Mouse (Mus musculus): ENCODE measurements at regions not wholly inside any gene's neighbourhood (a gene's known extent, or its start where the extent isn't known, plus 50 kb on each side); places are given as distances from the start of the nearest gene placed in this dataset.

- Histone ChIP-seq H3K4me1 (ENCODE audit: insufficient read depth, low read length) (peaks cover 6% of the 10 kb centered on the region; the same call in 1 of the 2 replicates), H3K36me3 (ENCODE audit: insufficient read depth, low read length) (no peaks in the 10 kb centered on the region), H3K9me3 (ENCODE audit: low read length) (no peaks in the 10 kb centered on the region), H3K27ac (ENCODE audit: low read length) (no peak overlapping the region), H3K4me3 (ENCODE audit: low read length) (no peak overlapping the region), H3K4me2 (replicated peaks; ENCODE audit: low read depth, low read length) (no peak overlapping the region), H3K9ac (replicated peaks; ENCODE audit: low read length) (no peak overlapping the region), H3K27me3 (ENCODE audit: insufficient read depth, low read length) (no peaks in the 10 kb centered on the region)
- WGBS, result 93% methylated on average over 1 of the region's 1 CpGs
- no peak for ATAC-seq (ENCODE audit: low FRiP score, low TSS enrichment)
These were observed 198.5 kb downstream of the Spry2 start for GRCm38 (mm10) chr14:105698086-105698485.

- peaks cover 6% of the 10 kb centered on the region; the same call in 1 of the 2 replicates for H3K4me1 ChIP-seq (ENCODE audit: insufficient read depth, low read length)
- H3K9me3 ChIP-seq (ENCODE audit: low read length), result no peaks in the 10 kb centered on the region
- no peak overlapping the region for H3K4me3 ChIP-seq (ENCODE audit: low read length)
- no peak overlapping the region for H3K9ac ChIP-seq (replicated peaks; ENCODE audit: low read length)
- WGBS, result 89% methylated on average over 13 of the region's 13 CpGs
- no peaks in the 10 kb centered on the region for H3K36me3 ChIP-seq (ENCODE audit: insufficient read depth, low read length)
- no peak overlapping the region for H3K4me2 ChIP-seq (replicated peaks; ENCODE audit: low read depth, low read length)
- H3K27ac ChIP-seq (ENCODE audit: low read length), result no peak overlapping the region
- no peak for ATAC-seq (ENCODE audit: low FRiP score, low TSS enrichment)
- no peaks in the 10 kb centered on the region for H3K27me3 ChIP-seq (ENCODE audit: insufficient read depth, low read length)
These were observed 199.2 kb downstream of the Spry2 start for GRCm38 (mm10) chr14:105697398-105697797.

GRCm38 (mm10) chr14:105694969-105695368 lies 201.7 kb downstream of the Spry2 start:
- Histone ChIP-seq H3K4me3 (ENCODE audit: low read length) (no peak overlapping the region), H3K4me2 (replicated peaks; ENCODE audit: low read depth, low read length) (no peak overlapping the region), H3K9me3 (ENCODE audit: low read length) (no peaks in the 10 kb centered on the region), H3K4me1 (ENCODE audit: insufficient read depth, low read length) (peaks cover 6% of the 10 kb centered on the region; the same call in 1 of the 2 replicates), H3K27me3 (ENCODE audit: insufficient read depth, low read length) (no peaks in the 10 kb centered on the region), H3K27ac (ENCODE audit: low read length) (no peak overlapping the region), H3K36me3 (ENCODE audit: insufficient read depth, low read length) (no peaks in the 10 kb centered on the region), H3K9ac (replicated peaks; ENCODE audit: low read length) (no peak overlapping the region)
- no peak for ATAC-seq (ENCODE audit: low FRiP score, low TSS enrichment)

GRCm38 (mm10) chr14:105693713-105694112 lies 202.9 kb downstream of the Spry2 start:
- no peaks in the 10 kb centered on the region for H3K27me3 ChIP-seq (ENCODE audit: insufficient read depth, low read length)
- H3K9me3 ChIP-seq (ENCODE audit: low read length), result no peaks in the 10 kb centered on the region
- no peak for ATAC-seq (ENCODE audit: low FRiP score, low TSS enrichment)
- H3K9ac ChIP-seq (replicated peaks; ENCODE audit: low read length), result no peak overlapping the region
- no peak overlapping the region for H3K4me2 ChIP-seq (replicated peaks; ENCODE audit: low read depth, low read length)
- 79% methylated on average over 4 of the region's 4 CpGs for WGBS
- H3K36me3 ChIP-seq (ENCODE audit: insufficient read depth, low read length), result no peaks in the 10 kb centered on the region
- H3K4me3 ChIP-seq (ENCODE audit: low read length), result no peak overlapping the region
- no peak overlapping the region for H3K27ac ChIP-seq (ENCODE audit: low read length)
- H3K4me1 ChIP-seq (ENCODE audit: insufficient read depth, low read length), result peaks cover 4% of the 10 kb centered on the region; the same call in 1 of the 2 replicates

- ATAC-seq (ENCODE audit: low FRiP score, low TSS enrichment), result 0 out of 2 replicates have a peak, but pooled peaks have one; percentile 42
- 37% methylated on average over 11 of the region's 11 CpGs for WGBS
- H3K27ac ChIP-seq (ENCODE audit: low read length), result 0 out of 2 replicates have a peak overlapping the region, but pooled peaks have one; percentile 8
These were observed 211.7 kb downstream of the Spry2 start for GRCm38 (mm10) chr14:105684826-105685465.

GRCm38 (mm10) chr14:105684329-105684728 lies 212.3 kb downstream of the Spry2 start:
- 71% methylated on average over 2 of the region's 2 CpGs for WGBS
- H3K36me3 ChIP-seq (ENCODE audit: insufficient read depth, low read length), result no peaks in the 10 kb centered on the region
- H3K4me3 ChIP-seq (ENCODE audit: low read length), result no peak overlapping the region
- no peaks in the 10 kb centered on the region for H3K9me3 ChIP-seq (ENCODE audit: low read length)
- no peak overlapping the region for H3K4me2 ChIP-seq (replicated peaks; ENCODE audit: low read depth, low read length)
- no peaks in the 10 kb centered on the region for H3K27me3 ChIP-seq (ENCODE audit: insufficient read depth, low read length)
- no peaks in the 10 kb centered on the region for H3K4me1 ChIP-seq (ENCODE audit: insufficient read depth, low read length)
- H3K9ac ChIP-seq (replicated peaks; ENCODE audit: low read length), result no peak overlapping the region
- ATAC-seq (ENCODE audit: low FRiP score, low TSS enrichment), result no peak
- H3K27ac ChIP-seq (ENCODE audit: low read length), result no peak overlapping the region

More at GRCm38 (mm10) chr14:105684826-105685465, 211.7 kb downstream of the Spry2 start:
- Histone ChIP-seq H3K27me3 (ENCODE audit: insufficient read depth, low read length) (no peaks in the 10 kb centered on the region), H3K4me1 (ENCODE audit: insufficient read depth, low read length) (no peaks in the 10 kb centered on the region), H3K4me3 (ENCODE audit: low read length) (no peak overlapping the region), H3K9me3 (ENCODE audit: low read length) (no peaks in the 10 kb centered on the region), H3K9ac (replicated peaks; ENCODE audit: low read length) (no peak overlapping the region), H3K36me3 (ENCODE audit: insufficient read depth, low read length) (no peaks in the 10 kb centered on the region), H3K4me2 (replicated peaks; ENCODE audit: low read depth, low read length) (no peak overlapping the region)

GRCm38 (mm10) chr14:105676646-105676930 lies 220.0 kb downstream of the Spry2 start:
- ATAC-seq (ENCODE audit: low FRiP score, low TSS enrichment), result no peak
- H3K4me3 ChIP-seq (ENCODE audit: low read length), result no peak overlapping the region
- no peaks in the 10 kb centered on the region for H3K27me3 ChIP-seq (ENCODE audit: insufficient read depth, low read length)
- H3K4me1 ChIP-seq (ENCODE audit: insufficient read depth, low read length), result peaks cover 5% of the 10 kb centered on the region
- no peak overlapping the region for H3K9ac ChIP-seq (replicated peaks; ENCODE audit: low read length)
- H3K9me3 ChIP-seq (ENCODE audit: low read length), result no peaks in the 10 kb centered on the region
- 20% methylated on average over 4 of the region's 4 CpGs for WGBS
- H3K27ac ChIP-seq (ENCODE audit: low read length), result no peak overlapping the region
- no peaks in the 10 kb centered on the region for H3K36me3 ChIP-seq (ENCODE audit: insufficient read depth, low read length)
- H3K4me2 ChIP-seq (replicated peaks; ENCODE audit: low read depth, low read length), result 0 out of 2 replicates have a peak overlapping the region, but pooled peaks have one; percentile 21

GRCm38 (mm10) chr14:105675801-105676645 lies 220.6 kb downstream of the Spry2 start:
- 40% methylated on average over 13 of the region's 13 CpGs for WGBS
- 0 out of 2 replicates have a peak, but pooled peaks cover 2% of the 10 kb centered on the region for H3K9me3 ChIP-seq (ENCODE audit: low read length)
- 0 out of 2 replicates have a peak overlapping the region, but pooled peaks have one; percentile 21 for H3K4me2 ChIP-seq (replicated peaks; ENCODE audit: low read depth, low read length)
- H3K9ac ChIP-seq (replicated peaks; ENCODE audit: low read length), result no peak overlapping the region
- H3K4me1 ChIP-seq (ENCODE audit: insufficient read depth, low read length), result peaks cover 5% of the 10 kb centered on the region
- H3K27me3 ChIP-seq (ENCODE audit: insufficient read depth, low read length), result no peaks in the 10 kb centered on the region
- no peak overlapping the region for H3K4me3 ChIP-seq (ENCODE audit: low read length)
- no peaks in the 10 kb centered on the region for H3K36me3 ChIP-seq (ENCODE audit: insufficient read depth, low read length)
- ATAC-seq (ENCODE audit: low FRiP score, low TSS enrichment), result no peak
- no peak overlapping the region for H3K27ac ChIP-seq (ENCODE audit: low read length)

GRCm38 (mm10) chr14:105675006-105675405 lies 221.6 kb downstream of the Spry2 start:
- H3K4me2 ChIP-seq (replicated peaks; ENCODE audit: low read depth, low read length), result no peak overlapping the region

GRCm38 (mm10) chr14:105668969-105669368 lies 227.7 kb downstream of the Spry2 start:
- Histone ChIP-seq H3K4me3 (ENCODE audit: low read length) (no peak overlapping the region), H3K9ac (replicated peaks; ENCODE audit: low read length) (no peak overlapping the region), H3K27me3 (ENCODE audit: insufficient read depth, low read length) (no peaks in the 10 kb centered on the region), H3K9me3 (ENCODE audit: low read length) (0 out of 2 replicates have a peak, but pooled peaks cover 3% of the 10 kb centered on the region), H3K27ac (ENCODE audit: low read length) (no peak overlapping the region), H3K36me3 (ENCODE audit: insufficient read depth, low read length) (no peaks in the 10 kb centered on the region), H3K4me1 (ENCODE audit: insufficient read depth, low read length) (no peaks in the 10 kb centered on the region), H3K4me2 (replicated peaks; ENCODE audit: low read depth, low read length) (peak overlapping the region; percentile 26)
- ATAC-seq (ENCODE audit: low FRiP score, low TSS enrichment), result peak; percentile 75
- WGBS, result 23% methylated on average over 11 of the region's 11 CpGs

More at GRCm38 (mm10) chr14:105675006-105675405, 221.6 kb downstream of the Spry2 start:
- no peaks in the 10 kb centered on the region for H3K36me3 ChIP-seq (ENCODE audit: insufficient read depth, low read length)
- no peak overlapping the region for H3K4me3 ChIP-seq (ENCODE audit: low read length)
- 0 out of 2 replicates have a peak, but pooled peaks cover 3% of the 10 kb centered on the region for H3K9me3 ChIP-seq (ENCODE audit: low read length)
- no peak overlapping the region for H3K9ac ChIP-seq (replicated peaks; ENCODE audit: low read length)
- H3K27me3 ChIP-seq (ENCODE audit: insufficient read depth, low read length), result no peaks in the 10 kb centered on the region
- no peak for ATAC-seq (ENCODE audit: low FRiP score, low TSS enrichment)
- H3K27ac ChIP-seq (ENCODE audit: low read length), result no peak overlapping the region
- H3K4me1 ChIP-seq (ENCODE audit: insufficient read depth, low read length), result peaks cover 5% of the 10 kb centered on the region
